Mouse (Mus musculus) liver, adult 2 months (tissue): ENCODE measurements at regions not wholly inside any gene's neighbourhood (a gene's known extent, or its start where the extent isn't known, plus 50 kb on each side); places are given as distances from the start of the nearest gene placed in this dataset.

Experiments used
- DNase-seq: peaks from one replicate; pipeline ENCODE4 v3.0.0-alpha.2; 2011; ENCODE audit warnings: low read depth, low spot score; ENCODE audit errors: extremely low read depth
- H3K27ac ChIP-seq: fragments of 200-500 bp; replicated peaks from 2 replicates; pipeline ENCODE4 v1.5.1; 2012; ENCODE audit warnings: low read depth, mild to moderate bottlenecking, control low read depth, inconsistent platforms, low read length; ENCODE audit not compliant: insufficient read depth
- H3K27me3 ChIP-seq: fragments of 200-500 bp; 2 replicates; pipeline ENCODE4 v1.6.1; 2012; ENCODE audit warnings: mild to moderate bottlenecking, moderate library complexity, low read length, inconsistent platforms; ENCODE audit not compliant: control insufficient read depth, insufficient read depth
- H3K36me3 ChIP-seq: fragments of 200-500 bp; 2 replicates; pipeline ENCODE4 v1.6.1; 2012; ENCODE audit warnings: low read length, inconsistent platforms; ENCODE audit not compliant: control insufficient read depth, insufficient read depth
- H3K4me1 ChIP-seq: fragments of 200-500 bp; 2 replicates; pipeline ENCODE4 v1.6.1; 2011; ENCODE audit warnings: low read length; ENCODE audit not compliant: control insufficient read depth, insufficient read depth
- H3K4me3 ChIP-seq: fragments of 200-500 bp; 2 replicates; pipeline ENCODE4 v1.5.1; 2011; ENCODE audit warnings: low read depth, mild to moderate bottlenecking, control low read depth, low read length, moderate library complexity; ENCODE audit not compliant: insufficient read depth
- H3K79me2 ChIP-seq: fragments of 200-500 bp; 2 replicates; pipeline ENCODE4 v1.6.1; 2012; ENCODE audit warnings: inconsistent platforms, mild to moderate bottlenecking, low read length, moderate library complexity; ENCODE audit not compliant: control insufficient read depth, insufficient read depth
- H3K9ac ChIP-seq: fragments of 200-500 bp; 2 replicates; pipeline ENCODE4 v1.6.1; 2012; ENCODE audit warnings: low read depth, mild to moderate bottlenecking, control low read depth, inconsistent platforms, low read length
- CTCF ChIP-seq: fragments of 200-500 bp; IDR thresholded peaks from 2 replicates; pipeline ENCODE4 v1.5.1; 2011; ENCODE audit warnings: low read depth, low read length, control low read depth
- POLR2A ChIP-seq: fragments of 200-500 bp; IDR thresholded peaks from 2 replicates; pipeline ENCODE4 v1.6.1; 2011; ENCODE audit warnings: low read length, control low read depth; ENCODE audit not compliant: insufficient read depth; ENCODE audit errors: extremely low read depth
- WGBS: fragments of 180-500 bp; shearing (Covaris S2); methylation state at CpG from one replicate; pipeline ENCODE4 v1.1.7; 2018; 5-methylcytosine and 5-hydroxymethylcytosine counted together

DNA sequence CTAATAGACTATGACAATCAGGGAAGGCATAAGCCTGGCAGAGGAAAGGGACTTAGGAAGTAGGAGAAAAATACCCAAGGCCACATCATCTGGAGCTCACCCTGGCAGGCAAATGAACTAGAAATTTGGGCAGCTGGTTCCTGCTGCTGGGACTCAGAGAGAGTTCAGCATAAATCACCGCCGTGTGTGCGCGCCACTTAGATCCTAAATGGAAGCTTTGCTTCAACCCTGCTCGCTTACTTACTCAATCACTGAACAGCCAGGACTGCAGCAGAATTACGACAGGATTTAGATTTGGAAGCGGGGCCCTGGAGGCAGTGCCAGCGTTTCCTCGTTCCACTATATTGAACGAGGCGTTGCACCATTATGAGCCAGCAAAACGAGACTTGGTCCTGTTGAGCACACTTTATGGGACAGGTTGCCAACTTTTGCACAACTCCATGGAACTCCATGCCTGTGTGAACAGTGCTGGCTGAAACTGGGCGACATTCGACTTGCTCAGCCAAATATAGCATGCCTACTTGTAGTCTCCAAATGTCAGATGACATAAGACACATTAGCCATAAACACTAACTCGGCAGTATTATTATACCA is 84.8 kb upstream of the Gnao1 start:
- TF ChIP-seq POLR2A = no peak
- TF ChIP-seq CTCF = no peak
- H3K27ac ChIP-seq = no peak overlapping the region
- H3K4me1 ChIP-seq = no peaks in the 10 kb centered on the region
- no peak for DNase-seq
- no peak overlapping the region for H3K9ac ChIP-seq
- no peaks in the 10 kb centered on the region for H3K27me3 ChIP-seq
- H3K4me3 ChIP-seq = no peak overlapping the region
- H3K79me2 ChIP-seq = no peaks in the 10 kb centered on the region
- no peaks in the 10 kb centered on the region for H3K36me3 ChIP-seq
- 90% methylated on average over 15 of the region's 15 CpGs for WGBS

DNA sequence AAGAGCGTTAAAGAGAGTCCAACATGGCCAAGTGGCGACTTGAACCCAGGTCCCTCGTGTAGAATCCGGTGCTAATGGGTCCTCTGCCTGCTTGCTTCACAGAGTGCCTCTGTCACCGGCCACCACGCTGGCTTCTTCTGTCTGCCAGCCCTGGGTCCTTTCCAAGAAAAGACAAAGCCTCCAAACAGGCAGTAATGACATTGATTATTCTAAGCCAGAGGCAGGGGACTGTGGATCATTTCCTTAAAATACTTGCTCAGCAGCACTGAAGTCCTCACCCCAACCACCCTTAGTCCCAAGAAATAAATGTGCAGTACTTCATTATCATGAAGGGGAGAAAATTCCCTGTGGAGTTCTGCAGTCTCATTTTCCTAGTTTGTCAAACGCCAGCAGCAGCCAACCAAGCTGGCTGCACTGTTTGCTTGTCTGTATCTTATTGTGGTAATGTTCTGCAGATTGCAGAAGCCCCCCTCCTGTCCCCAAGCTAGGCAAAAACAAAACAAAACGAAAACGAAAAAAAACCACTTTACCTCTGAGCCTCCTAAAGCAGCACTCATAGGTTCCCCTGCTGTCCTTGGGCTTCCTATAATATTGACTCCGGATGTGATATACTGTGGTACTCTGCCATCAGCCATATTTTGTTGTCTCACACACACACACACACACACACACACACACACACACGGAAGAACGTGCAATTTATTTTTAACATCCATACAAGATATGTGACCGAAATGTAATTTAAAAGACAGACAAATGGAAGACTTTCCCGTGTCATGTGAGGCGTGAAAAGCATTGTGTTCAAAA is 80.4 kb upstream of the Gnao1 start:
- Histone ChIP-seq H3K4me3 (no peak overlapping the region), H3K27ac (no peak overlapping the region), H3K36me3 (no peaks in the 10 kb centered on the region), H3K27me3 (no peaks in the 10 kb centered on the region), H3K79me2 (no peaks in the 10 kb centered on the region), H3K9ac (no peak overlapping the region), H3K4me1 (no peaks in the 10 kb centered on the region)
- 75% methylated on average over 15 of the region's 15 CpGs for WGBS
- no peak for TF ChIP-seq POLR2A
- TF ChIP-seq CTCF = no peak
- no peak for DNase-seq

DNA sequence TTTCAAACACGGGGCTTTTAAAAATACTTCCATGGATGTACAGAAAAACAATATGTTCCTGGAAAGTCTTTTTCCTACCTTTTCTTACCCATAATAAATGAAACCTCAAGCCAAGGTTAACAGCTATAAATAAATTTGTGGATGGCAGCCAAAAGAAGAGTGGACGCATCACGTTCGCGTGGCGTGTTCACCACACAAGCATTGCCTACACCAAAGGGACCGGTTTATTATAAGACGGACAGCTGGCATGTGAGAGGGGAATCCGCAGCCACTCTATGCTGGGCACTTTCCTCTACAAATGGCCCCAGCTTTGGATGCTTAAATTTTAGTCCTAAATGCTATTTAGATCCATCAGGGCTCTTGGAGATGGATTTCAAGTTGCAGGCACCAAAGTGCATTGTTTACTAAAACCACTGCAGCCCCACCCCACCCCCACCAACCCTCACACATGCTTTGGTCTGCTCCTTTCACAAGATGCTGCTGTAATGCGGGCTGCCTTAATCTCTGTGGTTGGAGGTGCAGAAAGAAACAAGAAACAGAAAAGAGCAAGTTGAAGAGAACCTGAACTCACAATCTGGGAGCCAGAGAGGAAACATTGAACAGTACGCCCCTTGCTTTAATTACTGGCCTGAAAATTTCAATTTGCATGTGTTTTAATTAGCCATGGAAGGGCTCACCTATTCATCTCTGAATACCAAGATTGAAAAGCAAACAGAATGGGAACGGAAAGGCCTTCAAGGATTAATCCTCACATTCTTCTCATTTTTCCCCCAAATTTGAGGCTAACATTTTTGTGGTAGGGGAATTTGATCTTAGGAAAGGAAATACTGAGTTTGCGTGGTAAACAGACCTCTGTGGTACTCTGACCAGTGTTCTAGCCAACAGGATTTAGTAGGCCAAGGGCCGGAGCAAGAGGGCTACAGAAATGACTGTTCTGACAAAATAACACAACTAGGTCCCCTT is 78.7 kb upstream of the Gnao1 start:
- no peak overlapping the region for H3K4me3 ChIP-seq
- H3K27me3 ChIP-seq = no peaks in the 10 kb centered on the region
- no peaks in the 10 kb centered on the region for H3K36me3 ChIP-seq
- TF ChIP-seq CTCF (no peak), POLR2A (no peak)
- WGBS = 87% methylated on average over 14 of the region's 14 CpGs
- H3K9ac ChIP-seq = no peak overlapping the region
- H3K4me1 ChIP-seq = no peaks in the 10 kb centered on the region
- H3K27ac ChIP-seq = no peak overlapping the region
- DNase-seq = no peak
- no peaks in the 10 kb centered on the region for H3K79me2 ChIP-seq

DNA sequence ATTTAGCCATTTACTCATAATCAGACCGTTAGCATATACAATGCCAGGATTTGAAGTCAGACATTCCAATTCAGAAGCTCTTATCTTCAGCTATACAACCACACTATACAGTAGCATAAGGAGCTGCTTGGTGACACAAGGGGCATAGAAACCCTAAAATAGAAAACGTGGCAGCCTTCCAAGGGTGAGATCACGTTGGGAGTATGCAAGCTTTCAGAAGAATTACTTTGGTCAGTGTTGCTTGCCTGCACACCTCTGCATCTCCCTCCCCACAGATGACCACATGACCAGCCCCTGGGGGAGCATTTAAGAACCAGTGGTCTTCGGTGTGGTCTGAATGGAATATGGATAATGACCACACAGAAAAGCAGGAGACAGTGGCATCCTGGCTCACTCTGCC is 74.9 kb upstream of the Gnao1 start:
- WGBS = 69% methylated on average over 4 of the region's 4 CpGs
- no peak overlapping the region for H3K9ac ChIP-seq
- no peak for TF ChIP-seq CTCF
- TF ChIP-seq POLR2A = no peak
- H3K4me1 ChIP-seq = no peaks in the 10 kb centered on the region
- H3K79me2 ChIP-seq = no peaks in the 10 kb centered on the region
- no peak overlapping the region for H3K4me3 ChIP-seq
- no peaks in the 10 kb centered on the region for H3K36me3 ChIP-seq
- H3K27ac ChIP-seq = no peak overlapping the region
- DNase-seq = no peak
- no peaks in the 10 kb centered on the region for H3K27me3 ChIP-seq

DNA sequence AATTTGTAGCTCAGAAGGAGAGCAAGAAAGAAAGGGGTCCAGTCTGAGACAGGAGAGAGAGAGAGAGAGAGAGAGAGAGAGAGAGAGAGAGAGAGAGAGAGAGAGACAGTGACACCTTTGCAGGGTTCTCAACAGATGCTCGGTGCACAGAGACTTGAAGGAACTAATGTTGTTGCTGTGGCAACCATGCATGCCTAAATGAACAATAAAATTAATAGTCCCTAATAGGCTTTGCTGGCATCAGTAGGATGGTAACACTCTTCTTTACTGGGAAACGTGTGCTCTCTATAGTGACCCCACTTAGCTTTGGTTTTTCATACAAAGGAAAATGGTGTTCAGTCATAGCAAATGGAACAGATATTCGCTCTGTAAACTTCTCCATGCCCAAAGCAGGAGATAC is 69.5 kb upstream of the Gnao1 start:
- Histone ChIP-seq H3K9ac (no peak overlapping the region), H3K36me3 (no peaks in the 10 kb centered on the region), H3K27me3 (no peaks in the 10 kb centered on the region), H3K27ac (no peak overlapping the region), H3K4me1 (no peaks in the 10 kb centered on the region), H3K4me3 (no peak overlapping the region), H3K79me2 (no peaks in the 10 kb centered on the region)
- no peak for TF ChIP-seq POLR2A
- no peak for TF ChIP-seq CTCF
- 83% methylated on average over 3 of the region's 3 CpGs for WGBS
- DNase-seq = no peak
